Mouse (Mus musculus) yolk sac, embryonic 10.5 days (tissue): ENCODE results near the gene Selenot.

Experiments used
- DNase-seq: peaks from one replicate; pipeline ENCODE4 v3.0.0-alpha.2; 2017; ENCODE audit warnings: low spot score

Gene Selenot

GRCm38 (mm10) chr3:58636406-58637295 lies 60.2 kb downstream of the Selenot start, which contains the start of gene Erich6:
Gene Erich6, minus strand, starts transcription at chr3:58637207.
- DNase-seq, result peak; percentile 68
